Mouse (Mus musculus): Measurements from ENCODE around the gene Stt3b.

- no peak for TF ChIP-seq CTCF (IDR thresholded peaks at IDR 0.05; ENCODE audit: low read depth, low read length)
- no peak for TF ChIP-seq GATA1 (IDR thresholded peaks at IDR 0.05; ENCODE audit: borderline replicate concordance, low read length)
These were observed 65.1 kb downstream of the Stt3b start for GRCm38 (mm10) chr9:115245092-115245491.

All from G1E (cell line).